Mouse (Mus musculus): ENCODE measurements around the gene Cyp4a32. TPM values are rescaled to one million over a fixed set of nuclear protein-coding genes. Genes with fewer than 3 reads are reported as not detected.

Gene Cyp4a32
- total and polyA plus RNA-seq, 3 experiments = not detected

GRCm38 (mm10) chr4:115583036-115583435 lies 17.7 kb upstream of the Cyp4a32 start:
- no peak for TF ChIP-seq POLR2A (IDR thresholded peaks at IDR 0.05; ENCODE audit: low read depth, low read length)
- TF ChIP-seq USF2 (conservative IDR thresholded peaks at IDR 0.05; ENCODE audit: low read depth, low read length) = no peak
- no peak for DNase-seq (ENCODE audit: extremely low read depth)
- Histone ChIP-seq H3K27ac (ENCODE audit: insufficient read depth, low read depth) (no peak overlapping the region), H3K27me3 (replicated peaks) (peaks cover 8% of the 10 kb centered on the region), H3K4me3 (replicated peaks in 1 of 3; ENCODE audit: low read depth in 2 of 3, low read length in 2 of 3, poor library complexity in 1 of 3) (no peak overlapping the region), H3K4me1 (ENCODE audit: control insufficient read depth in 1 of 2, insufficient read depth in 2 of 2) (no peaks in the 10 kb centered on the region), H3K36me3 (replicated peaks in 1 of 2; ENCODE audit: control insufficient read depth in 1 of 2, insufficient read depth in 1 of 2, low read length in 1 of 2) (no peaks in the 10 kb centered on the region), H3K79me2 (replicated peaks; ENCODE audit: control insufficient read depth, extremely low read depth, insufficient read depth, poor library complexity, severe bottlenecking) (no peaks in the 10 kb centered on the region), H3K4me2 (ENCODE audit: insufficient read depth, low read depth, poor library complexity, severe bottlenecking) (no peak overlapping the region), H3K9me3 (replicated peaks; ENCODE audit: low read length) (no peaks in the 10 kb centered on the region), H3K9ac (ENCODE audit: insufficient read depth, low read depth) (no peak overlapping the region)
- dilution Hi-C loops (cut with MboI; ENCODE audit: extremely low pct_ligation_motif_present, extremely low pct_unique_long_range_greater_than_20kb, low sequenced_read_pairs) = no loop called here
- in situ Hi-C loops (cut with MboI; ENCODE audit: low pct_ligation_motif_present, low pct_unique_long_range_greater_than_20kb, low sequenced_read_pairs) = no loop called here

- DNase-seq (ENCODE audit: extremely low read depth) = no peak
- H3K27me3 ChIP-seq (replicated peaks) = peaks cover 21% of the 10 kb centered on the region
- H3K36me3 ChIP-seq (replicated peaks in 1 of 2; ENCODE audit: control insufficient read depth in 1 of 2, insufficient read depth in 1 of 2, low read length in 1 of 2) = no peaks in the 10 kb centered on the region
- H3K4me3 ChIP-seq (replicated peaks in 1 of 3; ENCODE audit: low read depth in 2 of 3, low read length in 2 of 3, poor library complexity in 1 of 3) = no peak overlapping the region
- in situ Hi-C loops (cut with MboI; ENCODE audit: low pct_ligation_motif_present, low pct_unique_long_range_greater_than_20kb, low sequenced_read_pairs) (no loop called here), dilution Hi-C loops (cut with MboI; ENCODE audit: extremely low pct_ligation_motif_present, extremely low pct_unique_long_range_greater_than_20kb, low sequenced_read_pairs) (no loop called here)
- H3K79me2 ChIP-seq (replicated peaks; ENCODE audit: control insufficient read depth, extremely low read depth, insufficient read depth, poor library complexity, severe bottlenecking) = no peaks in the 10 kb centered on the region
- H3K9ac ChIP-seq (ENCODE audit: insufficient read depth, low read depth) = no peak overlapping the region
- H3K4me1 ChIP-seq (ENCODE audit: control insufficient read depth in 1 of 2, insufficient read depth in 2 of 2) = no peaks in the 10 kb centered on the region
- no peak for TF ChIP-seq MEF2A (IDR thresholded peaks at IDR 0.05; ENCODE audit: borderline replicate concordance, low read depth, low read length)
- no peak for TF ChIP-seq ZKSCAN1 (IDR thresholded peaks at IDR 0.05; ENCODE audit: borderline replicate concordance, low read depth, low read length)
- TF ChIP-seq NELFE (IDR thresholded peaks at IDR 0.05; ENCODE audit: low read depth, low read length) = no peak
- no peak for TF ChIP-seq BHLHE40 (IDR thresholded peaks at IDR 0.05; ENCODE audit: low read depth, low read length)
- no peak for TF ChIP-seq MAX (IDR thresholded peaks at IDR 0.05; ENCODE audit: low read length)
- TF ChIP-seq IRF4 (IDR thresholded peaks at IDR 0.05; ENCODE audit: low read depth, low read length) = no peak
- no peak for TF ChIP-seq RCOR1 (conservative IDR thresholded peaks at IDR 0.05; ENCODE audit: low read depth, low read length)
- no peak for TF ChIP-seq ZC3H11A (IDR thresholded peaks at IDR 0.05; ENCODE audit: low read depth, low read length)
- TF ChIP-seq UBTF (IDR thresholded peaks at IDR 0.05; ENCODE audit: low read depth, low read length) = no peak
- H3K9me3 ChIP-seq (replicated peaks; ENCODE audit: low read length) = no peaks in the 10 kb centered on the region
- H3K27ac ChIP-seq (ENCODE audit: insufficient read depth, low read depth) = no peak overlapping the region
- H3K4me2 ChIP-seq (ENCODE audit: insufficient read depth, low read depth, poor library complexity, severe bottlenecking) = no peak overlapping the region
Measured at GRCm38 (mm10) chr4:115596357-115596756, 4.4 kb upstream of the Cyp4a32 start.

- no peaks in the 10 kb centered on the region for H3K36me3 ChIP-seq (replicated peaks in 1 of 2; ENCODE audit: control insufficient read depth in 1 of 2, insufficient read depth in 1 of 2, low read length in 1 of 2)
- dilution Hi-C loops (cut with MboI; ENCODE audit: extremely low pct_ligation_motif_present, extremely low pct_unique_long_range_greater_than_20kb, low sequenced_read_pairs) = no loop called here
- in situ Hi-C loops (cut with MboI; ENCODE audit: low pct_ligation_motif_present, low pct_unique_long_range_greater_than_20kb, low sequenced_read_pairs) = no loop called here
- H3K9ac ChIP-seq (ENCODE audit: insufficient read depth, low read depth) = no peak overlapping the region
- no peaks in the 10 kb centered on the region for H3K4me1 ChIP-seq (ENCODE audit: control insufficient read depth in 1 of 2, insufficient read depth in 2 of 2)
- no peak for DNase-seq (ENCODE audit: extremely low read depth)
- H3K4me3 ChIP-seq (replicated peaks in 1 of 3; ENCODE audit: low read depth in 2 of 3, low read length in 2 of 3, poor library complexity in 1 of 3) = no peak overlapping the region
- no peak overlapping the region for H3K4me2 ChIP-seq (ENCODE audit: insufficient read depth, low read depth, poor library complexity, severe bottlenecking)
- TF ChIP-seq IRF4 (IDR thresholded peaks at IDR 0.05; ENCODE audit: low read depth, low read length) = no peak
- H3K79me2 ChIP-seq (replicated peaks; ENCODE audit: control insufficient read depth, extremely low read depth, insufficient read depth, poor library complexity, severe bottlenecking) = no peaks in the 10 kb centered on the region
- peaks cover 25% of the 10 kb centered on the region for H3K27me3 ChIP-seq (replicated peaks)
- no peak overlapping the region for H3K27ac ChIP-seq (ENCODE audit: insufficient read depth, low read depth)
- H3K9me3 ChIP-seq (replicated peaks; ENCODE audit: low read length) = no peaks in the 10 kb centered on the region
Measured at GRCm38 (mm10) chr4:115596824-115597336, 3.9 kb upstream of the Cyp4a32 start.

Measured in CH12.LX (cell line).